8 mouse cellular contexts compared by ENCODE assay signal in genomic region chr5:136116784-136117112, GRCm38 (mm10). TPM values are rescaled to one million over a fixed set of nuclear protein-coding genes. Genes with fewer than 3 reads are reported as not detected.
DNase-seq lines count a peak whose midpoint lies in the region; ATAC-seq and TF ChIP-seq lines count a peak whose summit lies in the region.

No protein-coding gene starts in this region.

- peaks cover 27% of the 10 kb centered on the region for H3K36me3 ChIP-seq in kidney, embryonic 14.5 days (ENCODE audit: control insufficient read depth, insufficient read depth, low read length)
- peaks cover 15% of the 10 kb centered on the region for H3K36me3 ChIP-seq in hindbrain, postnatal 0 days (ENCODE audit: insufficient read depth, low read length)
- peaks cover 18% of the 10 kb centered on the region for H3K36me3 ChIP-seq in midbrain, embryonic 15.5 days (replicated peaks)

- peak overlapping the region; percentile 63 for H3K4me3 ChIP-seq in kidney, embryonic 14.5 days (ENCODE audit: low read length)
- peak overlapping the region; percentile 85 for H3K4me3 ChIP-seq in hindbrain, postnatal 0 days (ENCODE audit: low read length)
- peak overlapping the region; percentile 98 for H3K4me3 ChIP-seq in midbrain, embryonic 15.5 days

- DNase-seq in kidney, adult 18-20 months, result no peak
- no peak for DNase-seq in hindbrain, postnatal 0 days (ENCODE audit: low spot score)
- no peak for DNase-seq in ovary, postnatal 36 days (ENCODE audit: low spot score)
- DNase-seq in adrenal gland, postnatal 25 days, result no peak
- no peak for DNase-seq in kidney, postnatal 14 days

- peak overlapping the region; percentile 85 for H3K4me2 ChIP-seq in kidney, embryonic 14.5 days (replicated peaks; ENCODE audit: low read depth, low read length)
- H3K4me2 ChIP-seq in hindbrain, postnatal 0 days (ENCODE audit: low read depth, low read length), result peak overlapping the region; percentile 73
- peak overlapping the region; percentile 94 for H3K4me2 ChIP-seq in midbrain, embryonic 15.5 days

- no peak for TF ChIP-seq CTCF in hindbrain, postnatal 0 days (IDR thresholded peaks at IDR 0.05; ENCODE audit: low read depth)

- H3K4me1 ChIP-seq in kidney, embryonic 14.5 days (ENCODE audit: control insufficient read depth, insufficient read depth, low read length), result peaks cover 14% of the 10 kb centered on the region
- peaks cover 15% of the 10 kb centered on the region for H3K4me1 ChIP-seq in hindbrain, postnatal 0 days (ENCODE audit: insufficient read depth, low read length)
- H3K4me1 ChIP-seq in midbrain, embryonic 15.5 days, result peaks cover 26% of the 10 kb centered on the region

- no peaks in the 10 kb centered on the region for H3K27me3 ChIP-seq in kidney, embryonic 14.5 days (ENCODE audit: control insufficient read depth, insufficient read depth, low read length)
- no peaks in the 10 kb centered on the region for H3K27me3 ChIP-seq in hindbrain, postnatal 0 days (ENCODE audit: insufficient read depth, low read length)
- no peaks in the 10 kb centered on the region for H3K27me3 ChIP-seq in midbrain, embryonic 15.5 days (replicated peaks)

- under 1% methylated on average over 22 of the region's 22 CpGs for WGBS in kidney, embryonic 14.5 days
- WGBS in hindbrain, postnatal 0 days, result 0% methylated on average over 22 of the region's 22 CpGs
- 0% methylated on average over 22 of the region's 22 CpGs for WGBS in midbrain, embryonic 15.5 days

- peak overlapping the region; percentile 4; the same call in 1 of the 2 replicates for H3K27ac ChIP-seq in kidney, embryonic 14.5 days (ENCODE audit: low read depth, low read length)
- H3K27ac ChIP-seq in hindbrain, postnatal 0 days, result peak overlapping the region; percentile 83
- H3K27ac ChIP-seq in midbrain, embryonic 15.5 days, result peak overlapping the region; percentile 83

- ATAC-seq in kidney, embryonic 14.5 days (ENCODE audit: low FRiP score, low TSS enrichment), result peak; percentile 33
- peak; percentile 37 for ATAC-seq in common myeloid progenitor, adult 5-6 weeks (replicated peaks; ENCODE audit: low read depth, poor library complexity, severe bottlenecking)
- peak; percentile 73 for ATAC-seq in hindbrain, postnatal 0 days
- ATAC-seq in midbrain, embryonic 15.5 days (replicated peaks), result peak; percentile 69

- H3K9ac ChIP-seq in kidney, embryonic 14.5 days (ENCODE audit: low read depth, low read length), result peak overlapping the region; percentile 61
- H3K9ac ChIP-seq in hindbrain, postnatal 0 days (replicated peaks; ENCODE audit: low read length), result peak overlapping the region; percentile 85
- peak overlapping the region; percentile 98 for H3K9ac ChIP-seq in midbrain, embryonic 15.5 days

- no peaks in the 10 kb centered on the region for H3K9me3 ChIP-seq in kidney, embryonic 14.5 days (ENCODE audit: control insufficient read depth, low read length)
- no peaks in the 10 kb centered on the region for H3K9me3 ChIP-seq in hindbrain, postnatal 0 days (ENCODE audit: low read length)
- no peaks in the 10 kb centered on the region for H3K9me3 ChIP-seq in midbrain, embryonic 15.5 days

RNA-seq across cellular contexts. Expression of gene Polr2j, which starts 0.3 kb away (rescaled TPM):
- polyA plus RNA-seq in kidney, embryonic 14.5 days (2014; fragmentation: Nextera tagmentation; extraction: Ambion mirVana), result 270 and 326 TPM in 2 replicates
- 158 and 163 TPM in 2 replicates for total RNA-seq in common myeloid progenitor, adult 5-6 weeks (2017)
- total RNA-seq in hindbrain, postnatal 0 days (2014; rRNA removed), result 94.2 and 159 TPM in 2 replicates
- 235 and 245 TPM in 2 replicates for polyA plus RNA-seq in hindbrain, postnatal 0 days (2015; fragmentation: Nextera tagmentation; extraction: Ambion mirVana)
- polyA plus RNA-seq in midbrain, embryonic 15.5 days (2015; fragmentation: Nextera tagmentation; extraction: Ambion mirVana), result 196 and 200 TPM in 2 replicates
- total RNA-seq in adrenal gland, postnatal 25 days (2021), result 76.9 and 82.2 TPM in 2 replicates

RNA-seq across cellular contexts. Expression of gene Lrwd1, which starts 19.1 kb away (rescaled TPM):
- 32.2 and 40.0 TPM in 2 replicates for polyA plus RNA-seq in kidney, embryonic 14.5 days (2014; fragmentation: Nextera tagmentation; extraction: Ambion mirVana)
- total RNA-seq in common myeloid progenitor, adult 5-6 weeks (2017), result 48.9 and 57.0 TPM in 2 replicates
- 32.9 and 35.8 TPM in 2 replicates for total RNA-seq in hindbrain, postnatal 0 days (2014; rRNA removed)
- 16.8 and 17.7 TPM in 2 replicates for polyA plus RNA-seq in hindbrain, postnatal 0 days (2015; fragmentation: Nextera tagmentation; extraction: Ambion mirVana)
- 28.6 and 30.7 TPM in 2 replicates for polyA plus RNA-seq in midbrain, embryonic 15.5 days (2015; fragmentation: Nextera tagmentation; extraction: Ambion mirVana)
- total RNA-seq in adrenal gland, postnatal 25 days (2021), result 13.8 and 14.3 TPM in 2 replicates

RNA-seq across cellular contexts. Expression of gene Alkbh4, which starts 19.2 kb away (rescaled TPM):
- polyA plus RNA-seq in kidney, embryonic 14.5 days (2014; fragmentation: Nextera tagmentation; extraction: Ambion mirVana), result 12.5 and 16.0 TPM in 2 replicates
- total RNA-seq in common myeloid progenitor, adult 5-6 weeks (2017), result 11.8 and 14.3 TPM in 2 replicates
- 17.6 and 21.9 TPM in 2 replicates for total RNA-seq in hindbrain, postnatal 0 days (2014; rRNA removed)
- polyA plus RNA-seq in hindbrain, postnatal 0 days (2015; fragmentation: Nextera tagmentation; extraction: Ambion mirVana), result 15.2 and 15.4 TPM in 2 replicates
- polyA plus RNA-seq in midbrain, embryonic 15.5 days (2015; fragmentation: Nextera tagmentation; extraction: Ambion mirVana), result 22.3 and 22.8 TPM in 2 replicates
- 8.8 and 9.5 TPM in 2 replicates for total RNA-seq in adrenal gland, postnatal 25 days (2021)

RNA-seq across cellular contexts. Expression of gene Rasa4, which starts 33.0 kb away (rescaled TPM):
- polyA plus RNA-seq in kidney, embryonic 14.5 days (2014; fragmentation: Nextera tagmentation; extraction: Ambion mirVana), result 13.5 and 17.5 TPM in 2 replicates
- total RNA-seq in common myeloid progenitor, adult 5-6 weeks (2017), result 23.9 and 35.9 TPM in 2 replicates
- 27.0 and 27.5 TPM in 2 replicates for total RNA-seq in hindbrain, postnatal 0 days (2014; rRNA removed)
- 19.2 and 19.4 TPM in 2 replicates for polyA plus RNA-seq in hindbrain, postnatal 0 days (2015; fragmentation: Nextera tagmentation; extraction: Ambion mirVana)
- 22.0 and 22.8 TPM in 2 replicates for polyA plus RNA-seq in midbrain, embryonic 15.5 days (2015; fragmentation: Nextera tagmentation; extraction: Ambion mirVana)
- total RNA-seq in adrenal gland, postnatal 25 days (2021), result 13.8 and 19.1 TPM in 2 replicates

RNA-seq across cellular contexts. Expression of gene Orai2, which starts 53.8 kb away (rescaled TPM):
- 5.6 and 6.6 TPM in 2 replicates for polyA plus RNA-seq in kidney, embryonic 14.5 days (2014; fragmentation: Nextera tagmentation; extraction: Ambion mirVana)
- 26.4 and 33.7 TPM in 2 replicates for total RNA-seq in common myeloid progenitor, adult 5-6 weeks (2017)
- total RNA-seq in hindbrain, postnatal 0 days (2014; rRNA removed), result 122 and 148 TPM in 2 replicates
- 50.6 and 56.8 TPM in 2 replicates for polyA plus RNA-seq in hindbrain, postnatal 0 days (2015; fragmentation: Nextera tagmentation; extraction: Ambion mirVana)
- polyA plus RNA-seq in midbrain, embryonic 15.5 days (2015; fragmentation: Nextera tagmentation; extraction: Ambion mirVana), result 52.0 and 53.2 TPM in 2 replicates
- 1.8 and 2.5 TPM in 2 replicates for total RNA-seq in adrenal gland, postnatal 25 days (2021)

Comparison
In these comparisons a context has a peak if more than half of its experiments do, and no peak if none do; other contexts are left out.
1. H3K27ac ChIP-seq: peak in every context shown above with its lines; median percentile 83 in hindbrain, postnatal 0 days; 83 in midbrain, embryonic 15.5 days; 4 in kidney, embryonic 14.5 days.